ENCODE assay signal across 9 mouse cellular contexts in genomic region chr17:26314291-26314690, GRCm38 (mm10).
DNase-seq lines count a peak whose midpoint lies in the region; ATAC-seq and TF ChIP-seq lines count a peak whose summit lies in the region.
"Had no signal": no experiment of that assay in that cellular context is flagged by ENCODE, and none has a peak within 500 bp of the region (broad histone marks: within the 10 kb centered on the region; RNA-seq: fewer than 3 reads in every experiment).

No protein-coding gene starts in this region.

- no peak for ATAC-seq in embryonic facial prominence, embryonic 11.5 days (replicated peaks; ENCODE audit: insufficient number of reproducible peaks, low FRiP score, low TSS enrichment, low read depth)
- ATAC-seq in megakaryocyte progenitor cell, adult 5-6 weeks (replicated peaks; ENCODE audit: poor library complexity): 0 out of 2 replicates have a peak, but pooled peaks have one; percentile 55
- ATAC-seq in erythroblast, adult 5-6 weeks (replicated peaks; ENCODE audit: low FRiP score, poor library complexity, severe bottlenecking): no peak

- intact Hi-C loops in heart, postnatal 14 days (cut with DNase I): loop anchor here (1.0 to 5.0 kb wide), 3 partner anchors 107 to 328 kb away; no protein-coding TSS in a partner anchor

- TF ChIP-seq EP300 in ES-Bruce4 (IDR thresholded peaks at IDR 0.05; ENCODE audit: insufficient read depth, low read depth, low read length): no peak

- no peak overlapping the region for H3K4me2 ChIP-seq in embryonic facial prominence, embryonic 11.5 days (ENCODE audit: low read depth, low read length)
- H3K4me2 ChIP-seq: limb, embryonic 15.5 days had no signal

- no peaks in the 10 kb centered on the region for H3K36me3 ChIP-seq in ES-Bruce4 (ENCODE audit: control insufficient read depth, insufficient read depth, low read length, poor library complexity, severe bottlenecking)
- H3K36me3 ChIP-seq in embryonic facial prominence, embryonic 11.5 days (replicated peaks; ENCODE audit: control insufficient read depth, insufficient read depth, low read depth, low read length): no peaks in the 10 kb centered on the region
- H3K36me3 ChIP-seq: limb, embryonic 15.5 days had no signal

- H3K9ac ChIP-seq in ES-Bruce4 (ENCODE audit: low read depth, poor library complexity, severe bottlenecking): no peak overlapping the region
- no peak overlapping the region for H3K9ac ChIP-seq in embryonic facial prominence, embryonic 11.5 days (replicated peaks; ENCODE audit: low read length)
- H3K9ac ChIP-seq: limb, embryonic 15.5 days had no signal

- no peak overlapping the region for H3K4me3 ChIP-seq in ES-Bruce4 (ENCODE audit: low read depth, low read length)
- H3K4me3 ChIP-seq in embryonic facial prominence, embryonic 11.5 days (ENCODE audit: low read depth, low read length): no peak overlapping the region
- H3K4me3 ChIP-seq: limb, embryonic 15.5 days had no signal

- WGBS in embryonic facial prominence, embryonic 11.5 days: 17% methylated on average over 6 of the region's 6 CpGs

- peak; percentile 25 for TF ChIP-seq CTCF in ES-Bruce4 (IDR thresholded peaks at IDR 0.05; ENCODE audit: low read depth, low read length)

- DNase-seq in adrenal gland, adult 8-10 months: peak; percentile 58
- peak; percentile 81 for DNase-seq in embryonic facial prominence, embryonic 11.5 days (ENCODE audit: low spot score)
- DNase-seq in heart, postnatal 14 days: peak; percentile 80 to 89
- DNase-seq in layer of hippocampus, postnatal 10 days (ENCODE audit: low spot score in 2 of 2): peak; percentile 87 to 90
- peak; percentile 39 to 49 for DNase-seq in spleen, postnatal 36 days (ENCODE audit: low spot score in 2 of 2)

- no peaks in the 10 kb centered on the region for H3K27me3 ChIP-seq in ES-Bruce4 (ENCODE audit: control insufficient read depth, insufficient read depth, low read length, poor library complexity, severe bottlenecking)
- no peaks in the 10 kb centered on the region; the same call in 1 of the 2 replicates for H3K27me3 ChIP-seq in embryonic facial prominence, embryonic 11.5 days (ENCODE audit: control insufficient read depth, insufficient read depth, low read length)

- H3K9me3 ChIP-seq in ES-Bruce4 (replicated peaks; ENCODE audit: control insufficient read depth, insufficient read depth, low read length, poor library complexity, severe bottlenecking): peaks cover 3% of the 10 kb centered on the region; the same call in 1 of the 2 replicates
- no peaks in the 10 kb centered on the region for H3K9me3 ChIP-seq in embryonic facial prominence, embryonic 11.5 days (replicated peaks; ENCODE audit: control insufficient read depth, low read length)
- H3K9me3 ChIP-seq: limb, embryonic 15.5 days had no signal

- H3K4me1 ChIP-seq in ES-Bruce4 (ENCODE audit: control insufficient read depth, insufficient read depth, low read length): no peaks in the 10 kb centered on the region
- no peaks in the 10 kb centered on the region for H3K4me1 ChIP-seq in embryonic facial prominence, embryonic 11.5 days (ENCODE audit: control insufficient read depth, insufficient read depth, low read length)
- H3K4me1 ChIP-seq: limb, embryonic 15.5 days had no signal

- no peak for TF ChIP-seq POLR2A in ES-Bruce4 (IDR thresholded peaks at IDR 0.05; ENCODE audit: insufficient read depth, low read length)

- H3K27ac ChIP-seq in ES-Bruce4 (ENCODE audit: insufficient read depth, low read length): no peak overlapping the region
- no peak overlapping the region for H3K27ac ChIP-seq in embryonic facial prominence, embryonic 11.5 days (replicated peaks; ENCODE audit: low read depth, low read length)
- H3K27ac ChIP-seq: limb, embryonic 15.5 days had no signal
